Mouse (Mus musculus): ENCODE data around the gene Frmd4b.

Gene Frmd4b

DNA sequence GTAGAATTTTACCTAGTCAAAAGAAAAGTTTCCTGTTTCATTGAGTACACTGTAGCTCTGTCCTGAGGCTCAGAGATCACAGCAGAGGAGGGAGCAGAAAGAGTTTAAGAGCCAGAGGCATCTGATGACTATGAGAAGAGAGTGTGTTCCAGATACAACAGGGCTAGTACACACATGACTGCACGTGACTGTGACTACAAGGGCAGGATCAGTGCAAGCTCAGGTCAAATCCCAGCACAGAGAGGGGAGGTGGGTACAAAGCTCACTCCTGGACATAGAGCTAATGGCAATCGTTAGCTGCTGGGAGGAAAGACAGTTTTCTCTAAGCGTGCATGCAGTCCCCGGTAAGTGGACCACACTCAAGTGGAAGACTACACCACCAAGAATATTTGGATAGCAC, 37.6 kb downstream of the Frmd4b start:
- DNase-seq (ENCODE audit: low read depth), result no peak

DNA sequence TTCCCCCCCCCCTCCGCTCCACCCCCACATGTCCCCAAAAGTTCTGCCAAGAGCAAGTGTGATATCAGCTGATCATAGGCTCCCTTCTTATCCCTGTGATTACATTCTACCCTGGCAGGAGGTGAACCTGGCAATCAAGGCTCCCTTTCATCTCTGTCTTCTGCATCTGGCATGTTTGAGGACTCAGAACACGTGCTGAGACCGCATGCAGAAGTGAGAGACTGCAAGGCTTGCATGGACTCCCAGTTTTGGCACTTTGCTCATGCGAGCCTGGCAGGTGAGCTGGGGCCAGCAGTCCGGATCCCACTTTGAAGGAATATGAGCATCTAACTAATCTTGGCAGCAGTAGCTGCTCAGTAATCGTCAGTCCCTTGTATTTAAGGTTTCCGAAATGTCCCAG, 39.1 kb downstream of the Frmd4b start:
- DNase-seq (ENCODE audit: low read depth), result no peak

DNA sequence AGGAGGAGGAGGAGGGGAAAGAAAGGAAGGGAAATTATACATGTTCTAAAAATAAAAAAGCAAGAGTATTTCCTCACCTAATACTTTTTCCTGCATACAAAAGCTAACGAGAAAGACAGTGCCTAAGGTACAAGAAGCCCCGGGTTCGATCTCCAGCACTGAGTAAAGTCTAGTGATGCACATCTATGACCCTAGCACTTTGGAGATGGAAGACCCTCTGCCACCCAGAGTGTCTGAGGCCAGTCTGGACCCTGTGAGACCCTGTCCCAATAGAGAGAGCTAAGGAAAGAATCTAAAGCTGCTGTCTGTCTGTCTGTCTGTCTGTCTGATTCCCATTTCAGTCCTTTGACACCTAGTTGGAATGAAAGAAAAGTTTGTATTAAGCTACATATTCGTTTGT, 40.0 kb downstream of the Frmd4b start:
- no peak for DNase-seq (ENCODE audit: low read depth)

DNA sequence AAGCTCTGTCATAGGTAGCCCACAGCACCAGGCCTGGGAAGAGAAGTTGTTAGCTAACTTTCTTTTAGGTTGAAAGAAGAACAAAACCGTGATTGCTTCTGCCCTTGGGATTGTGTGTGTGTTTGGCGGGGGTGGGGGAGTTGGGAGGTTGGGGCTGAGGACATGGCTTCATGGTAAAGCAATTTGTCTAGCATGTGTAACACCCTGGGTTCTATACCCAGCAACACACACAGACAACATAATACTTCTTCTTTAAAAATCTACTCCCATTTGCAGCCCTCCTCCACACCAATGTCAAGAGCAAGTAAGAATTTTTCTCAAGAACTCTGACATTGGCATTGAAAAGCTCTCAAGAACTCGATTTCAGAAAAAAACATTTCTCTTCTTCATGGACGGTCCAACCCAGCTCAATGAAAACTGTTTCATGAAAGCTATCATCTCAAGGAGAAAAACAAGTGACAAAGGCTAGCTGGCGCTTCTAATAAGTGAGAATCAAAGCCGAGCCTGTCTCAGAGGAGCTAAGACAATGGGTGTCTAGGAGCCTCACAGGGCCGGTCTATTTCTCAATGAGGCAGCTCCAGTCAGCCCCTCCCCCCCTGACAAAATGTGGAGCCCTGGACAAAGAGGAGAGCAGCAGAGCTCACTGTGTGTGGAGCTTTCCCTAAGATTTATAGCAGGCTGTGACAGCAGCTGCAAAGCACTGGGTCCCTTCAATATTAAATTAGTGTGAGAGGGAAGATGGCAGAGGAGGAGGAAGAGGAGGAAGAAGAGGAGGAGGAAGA, 40.6 kb downstream of the Frmd4b start:
- DNase-seq (ENCODE audit: low read depth), result no peak

DNA sequence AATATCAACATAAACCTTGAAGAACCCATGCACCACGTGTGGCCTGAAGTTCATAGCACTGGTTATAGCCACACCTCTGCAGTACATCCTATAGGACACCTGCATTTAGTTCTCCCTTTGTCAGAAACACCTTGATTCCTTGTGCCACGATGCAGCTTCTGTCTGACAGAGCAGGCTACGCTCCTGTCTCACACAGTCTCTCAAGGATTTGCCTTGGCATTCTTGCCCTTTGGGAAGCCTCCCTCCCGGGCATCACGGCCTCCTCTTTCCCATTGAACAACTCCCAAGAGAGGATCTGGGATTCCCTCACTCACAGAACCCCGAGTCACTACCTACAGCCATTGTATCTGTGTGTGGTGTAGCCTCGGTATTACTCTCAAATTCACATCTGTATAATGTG, 41.2 kb downstream of the Frmd4b start:
- no peak for DNase-seq (ENCODE audit: low read depth)

DNA sequence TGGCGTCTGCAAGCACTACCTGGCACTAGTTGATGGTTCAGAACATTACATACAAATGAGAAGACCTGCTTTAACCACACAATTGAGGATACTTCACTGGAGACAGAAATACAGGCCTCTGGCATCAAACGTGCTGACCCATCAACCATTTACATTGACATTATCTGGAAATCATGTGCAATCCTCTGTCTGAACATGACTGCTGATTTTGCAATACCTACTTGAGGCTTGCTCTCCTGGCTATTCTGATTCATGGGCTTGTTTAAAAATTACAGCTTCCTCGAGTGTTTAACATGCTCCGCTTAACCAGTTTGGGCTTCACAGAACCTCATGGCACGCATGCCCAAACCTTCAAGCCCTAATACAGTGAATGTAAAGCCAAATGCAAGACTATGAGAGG, 42.4 kb downstream of the Frmd4b start:
- DNase-seq (ENCODE audit: low read depth), result no peak

DNA sequence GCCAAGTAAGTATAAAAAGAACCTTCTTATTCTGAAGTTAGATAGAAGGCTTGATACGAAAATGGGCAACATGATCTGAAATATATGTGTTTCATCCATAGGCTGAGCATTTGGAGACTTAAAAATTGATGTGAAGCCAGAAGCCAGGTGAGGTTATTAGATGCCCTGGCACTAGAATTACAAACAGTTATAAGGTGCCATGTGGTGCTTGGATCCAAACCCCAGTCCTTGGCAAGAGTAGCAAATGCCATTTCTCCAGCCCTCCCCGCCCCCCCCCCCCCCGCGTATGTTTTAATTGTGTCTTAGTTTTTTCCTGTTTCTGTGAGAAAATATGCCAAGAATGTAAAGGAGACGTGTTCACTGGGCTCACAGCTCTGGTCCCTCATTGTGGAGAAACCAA, 45.1 kb downstream of the Frmd4b start:
- DNase-seq (ENCODE audit: low read depth), result no peak

DNA sequence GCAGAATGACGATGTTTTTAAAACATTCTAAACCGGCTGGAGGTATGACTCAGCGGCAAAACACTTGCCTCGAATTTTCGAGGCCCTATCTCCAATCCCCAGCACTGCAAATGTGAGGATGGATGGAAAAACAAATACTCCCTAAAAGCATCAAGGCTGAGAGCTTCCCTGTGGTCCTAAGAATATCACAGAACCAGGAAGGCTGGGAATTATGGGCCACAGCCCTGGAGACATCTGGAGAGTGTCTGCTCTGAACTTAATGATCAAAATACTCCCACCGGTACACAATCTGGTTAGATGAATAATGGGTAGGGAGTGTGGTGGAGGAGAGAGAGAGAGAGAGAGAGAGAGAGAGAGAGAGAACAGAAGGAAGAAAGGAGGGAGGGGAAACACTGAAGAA, 48.8 kb downstream of the Frmd4b start:
- no peak for DNase-seq (ENCODE audit: low read depth)

DNA sequence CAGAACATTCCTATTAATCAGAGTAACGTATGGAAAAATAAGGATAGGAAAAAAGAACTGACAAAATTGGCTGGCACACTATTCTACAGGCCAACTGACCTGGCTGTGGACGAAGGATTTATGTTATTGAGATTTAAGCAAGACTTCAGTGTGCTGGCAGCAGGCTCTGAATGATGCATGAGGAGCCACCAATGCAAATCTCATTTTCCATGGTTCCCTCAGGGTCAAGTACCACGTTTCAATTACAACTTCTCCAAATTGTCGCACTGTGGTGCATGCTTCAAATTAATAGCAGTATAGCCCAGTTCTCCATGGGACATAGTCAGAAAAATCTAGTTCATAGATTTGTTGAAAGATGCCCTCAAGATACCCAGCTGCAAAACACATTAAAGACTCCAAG, 50.6 kb downstream of the Frmd4b start:
- no peak for DNase-seq (ENCODE audit: low read depth)

DNA sequence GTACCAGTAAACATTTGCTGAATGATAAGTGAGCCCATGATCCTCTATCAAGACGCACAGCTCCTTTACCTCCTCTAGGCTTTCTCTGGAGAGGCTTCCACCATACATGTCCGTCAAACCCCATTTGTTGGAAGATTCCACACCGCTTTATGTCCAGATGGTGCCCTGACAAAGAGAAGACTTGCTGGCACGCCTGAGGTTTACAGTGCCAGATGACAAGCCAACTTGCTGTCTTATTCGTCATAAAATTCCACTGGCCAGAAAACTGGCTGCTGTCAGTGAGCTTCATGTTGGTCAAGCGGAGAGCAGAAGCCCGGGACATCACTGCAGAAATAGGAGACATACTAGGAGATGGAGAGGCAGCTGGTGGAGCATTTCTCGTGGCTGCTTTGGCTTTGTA, 60.2 kb downstream of the Frmd4b start:
- no peak for DNase-seq (ENCODE audit: low read depth)

DNA sequence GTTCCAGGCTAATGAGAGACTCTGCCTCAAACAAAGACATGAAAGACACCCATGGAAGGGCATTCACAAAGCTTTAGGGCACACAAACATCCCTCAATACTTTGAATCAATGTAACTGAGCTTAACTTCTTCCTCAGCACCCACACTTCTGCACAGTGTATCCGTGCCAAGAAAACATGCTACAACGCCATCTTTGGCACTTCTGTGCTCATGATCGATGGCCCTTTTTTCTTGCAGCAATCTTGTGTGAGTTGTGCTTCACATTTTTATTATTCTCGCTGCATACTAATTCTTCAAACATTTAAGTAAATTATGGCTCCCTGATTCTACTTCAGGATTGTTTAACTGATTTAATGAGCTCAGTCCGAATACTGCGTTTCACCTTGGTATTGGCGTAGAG, 61.7 kb downstream of the Frmd4b start:
- no peak for DNase-seq (ENCODE audit: low read depth)

DNA sequence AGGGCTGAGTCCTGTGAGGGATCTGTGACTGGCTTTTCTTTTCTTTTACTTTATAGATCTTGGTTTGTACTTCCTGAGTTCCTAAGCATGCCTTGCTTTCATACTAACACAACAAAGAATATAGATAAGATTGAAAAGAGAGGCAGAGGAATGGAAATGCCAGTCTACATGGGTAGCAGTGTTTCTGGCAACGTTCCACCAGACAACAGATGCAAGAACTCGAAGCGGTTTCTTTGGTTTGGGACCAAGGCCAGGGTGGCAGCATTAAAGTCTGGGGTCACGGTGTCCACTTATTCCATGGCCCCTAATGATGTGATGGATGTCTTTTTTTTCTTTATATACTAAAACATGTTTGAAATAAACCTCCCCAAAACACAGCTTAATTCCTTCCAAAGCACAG, 63.9 kb downstream of the Frmd4b start:
- no peak for DNase-seq (ENCODE audit: low read depth)

DNA sequence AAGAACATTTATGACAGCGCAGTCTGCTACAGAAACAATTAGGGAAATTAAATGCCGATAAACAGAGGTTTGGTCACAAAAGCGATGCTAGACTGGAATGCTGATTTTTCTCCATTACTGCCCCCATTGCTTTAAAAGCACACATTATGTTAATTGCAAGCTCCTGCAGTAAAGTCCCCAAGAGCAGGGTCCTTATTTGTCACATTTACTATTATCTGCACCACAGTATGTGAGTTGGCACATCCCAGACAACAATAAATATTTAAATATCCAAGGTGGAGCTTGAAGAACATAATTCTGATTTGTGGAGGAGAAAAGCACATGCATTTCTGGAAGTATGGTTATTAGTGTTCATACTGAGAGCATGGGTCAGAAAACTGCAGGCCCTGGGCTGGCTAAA, 64.8 kb downstream of the Frmd4b start:
- no peak for DNase-seq (ENCODE audit: low read depth)

DNA sequence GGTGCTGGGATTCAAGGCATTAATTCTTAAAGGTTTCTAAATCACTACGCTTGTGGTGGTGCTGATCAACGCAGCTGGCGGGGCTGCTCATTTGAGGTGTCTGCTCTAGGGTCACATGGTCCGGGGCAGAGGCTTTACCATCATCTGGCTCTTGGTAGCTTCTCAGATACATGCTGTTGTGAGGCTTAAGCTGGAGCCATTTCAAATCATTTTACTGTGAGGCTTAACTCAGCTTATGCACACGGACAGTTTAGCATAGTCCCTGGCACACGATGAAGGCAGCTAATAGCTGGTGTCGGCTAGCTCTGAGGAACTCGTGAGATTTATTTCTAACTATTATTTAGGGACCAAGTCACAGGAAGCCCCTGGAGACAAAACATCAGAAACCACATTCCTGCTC, 65.5 kb downstream of the Frmd4b start:
- DNase-seq (ENCODE audit: low read depth), result no peak

DNA sequence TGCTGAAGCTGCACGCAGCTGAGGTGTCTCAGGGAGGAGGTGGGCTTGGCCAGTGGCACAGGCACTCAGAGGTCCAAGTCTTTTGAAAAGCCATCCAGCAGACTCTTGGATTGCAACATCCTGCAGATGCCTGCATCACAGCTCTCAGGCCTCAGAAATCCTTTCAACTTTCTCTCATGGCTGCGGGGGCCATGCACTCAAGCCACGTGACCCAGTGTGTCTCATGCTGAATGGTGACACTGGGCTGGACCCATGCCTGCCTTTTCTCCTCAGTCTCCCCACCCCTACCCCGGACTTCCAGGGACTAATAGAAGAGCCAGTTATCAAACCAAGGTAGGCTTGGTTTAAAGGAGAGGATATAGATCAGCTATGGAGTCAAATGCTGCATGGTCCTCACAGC, 66.2 kb downstream of the Frmd4b start:
- no peak for DNase-seq (ENCODE audit: low read depth)

DNA sequence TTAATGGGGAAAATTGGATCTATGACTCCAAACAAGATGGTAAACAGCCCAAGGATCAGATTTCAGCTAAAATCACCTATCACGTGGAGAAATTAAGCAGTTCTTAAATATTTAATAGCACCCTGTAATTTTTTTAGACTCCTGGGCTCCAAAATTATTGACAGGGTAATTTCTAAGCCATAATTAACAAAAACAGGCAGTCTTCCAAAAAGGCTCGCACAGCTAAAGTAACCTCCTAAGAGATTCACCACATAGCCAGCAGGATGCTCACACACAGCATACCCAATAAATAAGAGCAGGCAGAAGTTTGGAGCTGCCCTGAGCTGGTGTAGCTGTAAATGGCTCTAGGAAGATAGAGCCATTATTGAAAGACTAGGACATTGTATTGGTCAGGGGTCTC, 76.9 kb downstream of the Frmd4b start:
- DNase-seq (ENCODE audit: low read depth), result no peak

DNA sequence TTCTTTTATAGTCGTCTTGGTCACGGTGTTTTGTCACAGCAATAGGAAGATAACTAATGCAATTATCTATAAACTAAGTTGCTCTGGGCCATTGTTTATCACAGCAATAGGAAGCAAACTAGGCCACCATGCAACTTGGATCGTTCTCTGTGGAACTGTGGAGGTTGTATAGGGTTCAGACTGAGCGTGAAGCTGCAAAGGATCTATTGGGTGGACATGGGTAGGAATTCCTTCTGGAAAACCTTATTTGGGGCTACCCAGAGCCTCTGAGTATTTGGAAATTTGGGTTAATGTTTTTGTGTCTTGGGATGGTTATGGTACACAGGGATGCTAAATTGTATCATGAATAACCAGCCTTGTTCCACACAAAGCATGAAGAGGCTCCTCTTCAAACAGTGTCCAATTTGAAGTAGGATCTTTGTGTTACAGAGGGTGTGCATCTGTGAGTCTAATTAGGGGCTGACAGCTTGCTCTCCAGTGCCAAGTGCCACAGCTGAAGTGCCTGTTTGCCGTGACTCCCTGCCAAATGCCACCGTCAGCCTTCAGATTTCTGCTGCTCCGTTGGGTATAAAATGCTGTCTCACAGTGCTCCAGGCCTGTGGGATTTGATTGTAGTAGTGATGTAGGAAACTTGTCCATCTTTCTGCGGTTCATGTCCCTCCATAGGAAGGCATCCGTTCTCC, 81.4 kb downstream of the Frmd4b start:
- no peak for DNase-seq (ENCODE audit: low read depth)

DNA sequence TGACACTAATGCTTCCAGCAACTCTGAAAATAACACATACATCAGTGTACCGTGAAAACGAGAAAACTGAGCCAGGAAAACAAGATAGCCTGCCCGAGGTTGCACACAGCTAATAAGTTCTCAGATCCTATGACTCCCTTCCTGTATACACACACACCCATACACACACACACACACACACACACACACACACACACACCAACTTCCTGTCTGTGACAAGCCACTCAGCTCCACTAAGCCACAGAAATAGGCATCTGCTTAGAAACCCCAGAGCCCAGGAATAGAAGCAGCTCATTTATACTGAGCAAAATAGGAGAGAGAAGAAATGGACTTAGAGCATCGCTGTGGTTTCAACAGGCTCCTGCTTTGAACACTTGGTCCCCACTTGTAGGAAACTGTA, 86.3 kb downstream of the Frmd4b start:
- no peak for DNase-seq (ENCODE audit: low read depth)

DNA sequence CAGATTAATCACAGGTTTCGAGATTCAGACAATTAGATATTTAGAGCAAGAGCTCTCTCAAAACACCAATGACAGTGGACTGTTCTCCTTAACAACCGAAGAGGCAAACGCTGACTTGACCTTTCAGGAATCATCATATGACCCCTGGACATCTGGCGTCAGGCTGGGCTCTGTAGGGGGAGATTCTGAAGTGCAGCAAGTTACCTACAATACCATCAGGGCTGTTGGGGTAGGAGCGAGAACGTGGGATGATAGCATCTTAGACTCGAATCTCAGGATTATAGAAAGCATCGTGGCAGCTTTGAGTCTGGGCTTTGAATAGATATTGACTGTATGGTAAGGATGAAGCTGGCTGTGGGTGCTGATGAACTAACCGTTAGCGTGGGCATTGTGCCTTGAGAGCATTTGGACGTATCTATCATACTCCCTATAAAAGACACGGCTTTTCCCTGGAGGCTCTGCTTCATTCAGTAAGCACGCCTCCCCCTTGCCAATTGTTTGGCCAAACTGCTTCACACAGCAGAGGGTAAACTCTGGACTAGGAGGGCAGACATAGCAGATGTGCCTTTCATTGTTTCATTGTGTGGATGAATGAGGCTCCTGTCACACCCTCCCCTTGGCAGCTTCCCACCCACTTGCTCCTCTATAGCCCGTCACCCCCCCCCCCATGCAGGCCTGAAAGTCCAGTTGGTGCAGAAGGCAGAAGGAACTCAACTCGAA, 88.2 kb downstream of the Frmd4b start:
- no peak for DNase-seq (ENCODE audit: low read depth)

DNA sequence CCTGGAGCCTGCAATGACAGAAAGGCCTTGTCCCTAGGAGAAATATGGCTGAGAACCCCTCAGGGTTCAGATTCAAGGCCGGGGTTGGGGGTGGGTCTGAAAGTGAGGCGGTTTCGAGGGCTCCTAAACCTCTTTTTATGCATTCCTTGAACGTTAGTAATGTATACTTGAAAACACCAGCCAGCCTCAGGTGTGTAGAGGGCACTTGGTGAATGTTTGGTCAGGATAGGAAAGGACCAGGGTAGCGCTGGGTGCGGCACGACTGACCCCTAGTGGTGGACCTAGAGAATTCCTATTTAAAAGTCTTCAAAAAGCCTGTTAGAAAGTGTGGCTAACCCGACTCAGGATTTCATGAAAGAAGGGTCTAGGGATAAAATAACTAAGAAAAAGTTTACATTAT, 91.2 kb downstream of the Frmd4b start:
- DNase-seq (ENCODE audit: low read depth), result peak; percentile 80

DNA sequence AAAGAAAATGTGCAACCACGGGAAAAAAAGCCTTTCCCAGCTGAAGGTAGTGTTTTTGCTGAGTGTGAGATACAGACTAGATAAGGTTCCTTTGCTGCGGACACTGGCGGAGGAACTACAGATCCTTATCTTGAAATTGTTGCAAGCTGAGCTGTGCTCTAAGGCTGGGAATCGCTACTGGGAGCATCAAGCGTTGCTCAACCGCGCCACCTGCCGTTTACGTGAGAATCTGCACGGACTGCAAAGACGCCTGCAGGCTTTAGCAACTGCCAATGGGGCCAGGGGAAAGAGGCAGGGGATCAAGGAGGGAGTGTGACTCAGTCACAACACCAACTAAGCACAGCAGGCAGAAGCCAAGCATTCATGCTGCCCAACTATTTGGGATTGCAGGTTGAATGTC, 94.2 kb downstream of the Frmd4b start:
- DNase-seq (ENCODE audit: low read depth), result peak; percentile 90

DNA sequence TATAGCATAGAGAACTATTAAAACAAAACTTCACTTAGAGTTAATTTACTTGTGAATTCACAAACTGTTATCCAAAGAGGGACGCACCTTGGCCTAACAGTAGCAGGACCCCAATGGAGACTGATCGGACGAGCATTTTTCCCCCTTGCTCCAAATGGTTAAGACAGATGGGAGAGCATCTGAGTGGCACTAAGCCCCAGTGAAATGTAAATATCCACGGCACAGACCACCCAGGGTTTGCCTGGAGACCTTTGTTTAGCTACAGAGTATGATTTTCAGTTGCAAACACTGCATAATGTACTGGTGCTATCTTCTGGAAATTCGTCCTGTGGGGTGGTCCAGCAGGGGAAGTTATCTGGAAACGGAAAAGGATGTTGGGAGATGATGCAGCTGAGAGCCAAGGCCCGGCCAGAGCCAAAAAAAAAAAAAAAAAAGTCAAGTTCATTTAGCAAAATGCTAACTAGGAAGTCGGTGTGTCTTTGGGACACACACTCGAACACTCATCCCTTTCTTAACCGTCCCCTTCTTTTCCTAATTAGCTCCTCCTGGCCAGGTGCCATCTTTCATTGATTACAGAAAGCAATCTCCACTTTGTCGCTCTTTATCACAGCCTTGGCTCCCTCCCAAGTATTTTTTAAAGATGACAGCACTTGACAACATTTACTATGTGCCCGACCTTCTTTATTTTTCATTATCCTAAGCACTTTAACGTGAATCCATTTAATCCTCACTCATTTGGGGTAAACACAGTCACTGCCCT, 95.9 kb downstream of the Frmd4b start:
- no peak for DNase-seq (ENCODE audit: low read depth)

DNA sequence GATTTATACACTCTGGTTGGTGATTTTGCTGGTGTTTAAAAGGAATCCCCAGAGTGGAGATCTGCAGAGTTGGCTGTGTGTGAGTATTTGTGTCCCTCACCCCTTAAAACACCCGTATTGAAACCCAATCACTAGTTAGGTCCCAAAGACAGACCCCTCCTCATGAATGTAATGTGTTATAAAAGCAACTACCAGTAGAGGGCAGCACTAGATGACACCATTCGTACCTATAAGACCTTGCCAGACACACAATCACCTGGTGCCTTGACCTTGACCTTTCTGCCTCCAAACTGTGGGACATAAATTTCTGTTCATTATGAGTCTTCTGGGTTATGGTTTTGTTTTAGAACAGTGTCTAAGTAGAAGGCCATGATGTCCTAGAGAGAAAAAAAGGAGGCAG, 96.8 kb downstream of the Frmd4b start:
- DNase-seq (ENCODE audit: low read depth), result peak; percentile 30

Data from NIH3T3 (cell line).